ENCODE assay signal across 15 mouse cellular contexts in genomic region chr10:95330375-95331363, GRCm38 (mm10). TPM values are rescaled to one million over a fixed set of nuclear protein-coding genes. Genes with fewer than 3 reads are reported as not detected.
A peak's percentile ranks its signal among the peaks of the same experiment; 100 is the strongest.
DNase-seq lines count a peak whose midpoint lies in the region; TF ChIP-seq lines count a peak whose summit lies in the region.
"Had no signal": no experiment of that assay in that cellular context is flagged by ENCODE, and none has a peak within 500 bp of the region (broad histone marks: within the 10 kb centered on the region; RNA-seq: fewer than 3 reads in every experiment).

No protein-coding gene starts in this region.

- TF ChIP-seq CTCF in bone marrow macrophage, adult 2 months (IDR thresholded peaks at IDR 0.05; ENCODE audit: low read depth, low read length): no peak

- H3K4me3 ChIP-seq in bone marrow macrophage, adult 2 months (ENCODE audit: insufficient read depth, low read length): no peak overlapping the region
- H3K4me3 ChIP-seq: heart, embryonic 15.5 days had no signal

- no peak for TF ChIP-seq POLR2A in bone marrow macrophage, adult 2 months (IDR thresholded peaks at IDR 0.05; ENCODE audit: borderline replicate concordance, low read depth, low read length)

- H3K4me1 ChIP-seq in bone marrow macrophage, adult 2 months (ENCODE audit: control insufficient read depth, insufficient read depth, low read length): peaks cover 11% of the 10 kb centered on the region
- H3K4me1 ChIP-seq: heart, embryonic 15.5 days had no signal

- DNase-seq in heart, adult 11 months: peak; percentile 69
- no peak for DNase-seq in heart, postnatal 36 days
- peak; percentile 45 for DNase-seq in A20 (ENCODE audit: low read depth, low spot score)
- peak; percentile 61 to 64 for DNase-seq in lung, postnatal 4 days
- no peak for DNase-seq in urinary bladder, adult 18-20 months (ENCODE audit: low spot score in 2 of 2)
- no peak for DNase-seq in gastrocnemius, adult 18-20 months (ENCODE audit: low spot score)
- no peak for DNase-seq in gastrocnemius, adult 8-10 months (ENCODE audit: low spot score in 2 of 2)
- DNase-seq: adrenal gland, adult 8-10 months; cerebellum, postnatal 36 days; gastrocnemius, postnatal 36 days; liver had no signal

- H3K27ac ChIP-seq in bone marrow macrophage, adult 2 months (ENCODE audit: insufficient read depth, low read depth, low read length): peak overlapping the region; percentile 1; the same call in 1 of the 2 replicates
- H3K27ac ChIP-seq: heart, embryonic 15.5 days; hindbrain, postnatal 0 days; stomach, postnatal 0 days had no signal

- intact Hi-C loops in heart, postnatal 36 days (cut with DNase I): no loop called here

RNA-seq across cellular contexts. Expression of gene Cradd, which starts 6.7 kb away (rescaled TPM):
- 10 to 100 TPM in 1 of 2 experiments, 1 to 10 TPM in 1; 8.8 to 12.5 TPM for total RNA-seq in heart, postnatal 36 days (2021)
- polyA plus RNA-seq in bone marrow macrophage, adult 2 months (2012; ENCODE audit: insufficient read depth, insufficient read length, missing spikeins): 12.2 and 14.7 TPM in 2 replicates
- 10 to 100 TPM in 1 of 2 experiments, 1 to 10 TPM in 1; 9.5 to 11.3 TPM for total RNA-seq in gastrocnemius, adult 18-20 months (2021)
- total RNA-seq in gastrocnemius, adult 8-10 months (2022): 10 to 100 TPM in 1 of 4 experiments, 1 to 10 TPM in 3; 6.7 to 18.0 (median 8.4) TPM

Comparison
In these comparisons a context has a peak if more than half of its experiments do, and no peak if none do; other contexts are left out.
1. DNase-seq: peak in heart, adult 11 months (single experiment), A20 (single experiment) and lung, postnatal 4 days (2 of 2); none in heart, postnatal 36 days (0 of 2), urinary bladder, adult 18-20 months (0 of 2), gastrocnemius, adult 18-20 months (single experiment) and gastrocnemius, adult 8-10 months (0 of 2).